Mouse (Mus musculus) neural tube, embryonic 10.5 days (tissue): ENCODE data around the gene Itgam.
"Not testable (repeated sequence)": the region's sequence is repeated elsewhere in the genome, so short reads cannot be mapped to it uniquely, and the experiment has no call there.

ENCODE experiments used
- DNase-seq: peaks from one replicate; pipeline ENCODE4 v3.0.0-alpha.2; 2017; ENCODE audit warnings: low spot score; ENCODE audit errors: extremely low spot score

Gene Itgam

GRCm38 (mm10) chr7:128128741-128129720 lies 66.6 kb downstream of the Itgam start, which contains the start of gene Itgax:
TSS of gene Itgax (plus strand) at chr7:128129547.
- no peak for DNase-seq

- DNase-seq, result no peak
Measured at GRCm38 (mm10) chr7:128132148-128132547, 69.7 kb downstream of the Itgam start.

DNA sequence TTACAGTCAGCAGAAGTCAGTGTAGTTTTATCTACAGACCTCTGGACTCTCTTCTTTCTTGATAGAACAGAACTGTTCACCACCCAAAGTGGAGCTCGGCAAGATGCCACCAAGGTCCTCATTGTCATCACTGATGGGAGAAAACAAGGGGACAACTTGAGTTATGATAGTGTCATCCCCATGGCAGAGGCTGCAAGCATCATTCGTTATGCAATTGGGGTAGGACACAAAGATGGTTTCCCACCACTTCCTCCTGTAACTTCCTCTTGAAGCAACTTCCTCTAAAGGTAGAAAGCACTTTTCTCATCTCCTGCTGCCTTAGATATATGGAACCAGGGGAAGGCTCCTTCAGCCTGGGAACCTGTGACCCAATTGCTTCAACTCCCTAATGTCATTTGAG lies 71.2 kb downstream of the Itgam start:
- no peak for DNase-seq

GRCm38 (mm10) chr7:128136927-128137326 lies 74.5 kb downstream of the Itgam start:
- no peak for DNase-seq

DNA sequence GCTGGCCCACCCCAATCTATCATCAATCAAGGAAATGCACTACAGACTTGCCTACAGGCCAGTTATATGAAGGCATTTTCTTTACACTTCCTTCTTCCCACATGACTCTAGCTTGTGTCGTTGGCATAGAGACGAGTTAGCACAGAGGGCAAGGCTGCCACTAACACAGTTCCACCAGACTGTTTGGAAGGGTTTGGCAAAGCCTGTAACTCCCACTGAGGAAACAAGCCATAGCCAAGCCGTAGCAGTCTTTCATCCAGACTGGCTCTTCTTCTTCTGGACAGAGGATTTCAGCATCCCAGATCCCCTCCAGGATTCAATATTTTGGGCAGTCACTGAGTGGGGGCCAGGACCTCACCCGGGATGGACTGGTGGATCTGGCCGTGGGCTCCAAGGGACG lies 77.2 kb downstream of the Itgam start:
- DNase-seq, result no peak

GRCm38 (mm10) chr7:128150970-128151369 lies 88.5 kb downstream of the Itgam start:
- DNase-seq, result no peak

GRCm38 (mm10) chr7:128154076-128154475 lies 91.6 kb downstream of the Itgam start, which contains the start of gene Itgad:
TSS of gene Itgad (plus strand) at chr7:128154376.
- DNase-seq, result no peak

GRCm38 (mm10) chr7:128154924-128155323 lies 92.5 kb downstream of the Itgam start:
- no peak for DNase-seq

DNA sequence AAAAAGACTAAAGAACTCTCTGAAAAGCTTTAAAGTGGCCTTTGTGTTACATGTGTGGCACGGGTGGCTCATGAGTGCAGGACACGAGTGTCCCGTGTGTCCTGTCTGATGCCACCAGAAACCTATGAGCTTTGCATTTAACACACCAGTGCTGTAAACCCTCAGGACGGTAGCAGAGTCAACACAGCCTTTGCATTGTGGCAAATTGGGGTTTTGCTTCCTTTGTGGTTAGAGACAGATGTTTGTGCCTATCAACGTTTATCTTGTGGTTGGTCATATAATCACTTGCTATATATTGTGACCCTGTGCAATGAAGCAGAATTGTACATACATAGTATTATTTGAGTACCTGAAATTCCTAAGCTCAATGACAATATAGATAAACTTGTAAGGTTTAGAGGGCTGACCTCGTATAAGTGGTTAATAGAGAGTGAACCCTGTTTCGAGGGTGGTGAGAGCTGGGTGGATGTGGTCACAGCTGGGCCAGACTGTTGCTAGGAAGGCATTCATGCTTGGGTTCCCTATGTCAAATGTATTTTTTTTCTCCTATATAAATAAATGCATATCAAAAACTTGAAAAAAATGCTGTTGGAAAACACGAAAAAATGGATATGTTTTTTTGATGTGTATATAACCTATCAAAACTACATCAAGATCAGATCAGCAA lies 96.4 kb downstream of the Itgam start:
- DNase-seq, result not testable (repeated sequence)

GRCm38 (mm10) chr7:128164001-128164400 lies 101.6 kb downstream of the Itgam start:
- DNase-seq, result no peak

DNA sequence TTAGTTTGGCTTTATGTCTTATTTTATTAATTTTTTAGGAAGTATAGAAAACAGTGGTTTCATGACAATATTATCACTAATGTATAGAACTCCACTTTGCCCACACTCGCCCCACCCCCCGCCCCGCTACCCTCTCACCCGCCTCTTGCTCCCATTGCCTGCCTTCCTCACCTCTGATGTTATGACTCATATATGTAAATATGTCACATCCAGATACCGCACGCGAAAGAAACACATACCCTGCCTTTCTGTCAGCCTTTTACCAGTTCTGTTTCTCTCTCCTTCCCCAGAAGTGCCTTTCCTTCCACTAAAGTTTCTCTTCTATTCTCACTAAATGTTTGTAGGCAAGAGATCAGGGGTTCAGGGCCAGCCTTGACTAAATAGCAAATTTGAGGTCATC lies 104.0 kb downstream of the Itgam start:
- no peak for DNase-seq
